Mouse (Mus musculus) erythroblast, embryonic 14.5 days (primary cell): ENCODE data around the gene Smchd1.

ENCODE experiments used
- GATA1 ChIP-seq: IDR thresholded peaks from 2 replicates; pipeline ENCODE4 v1.6.1; 2012; ENCODE audit warnings: low read length, inconsistent platforms, mixed read lengths
- TAL1 ChIP-seq: IDR thresholded peaks from 3 replicates; pipeline ENCODE4 v1.6.1; 2012; ENCODE audit warnings: low read length, inconsistent platforms, mixed read lengths

DNA sequence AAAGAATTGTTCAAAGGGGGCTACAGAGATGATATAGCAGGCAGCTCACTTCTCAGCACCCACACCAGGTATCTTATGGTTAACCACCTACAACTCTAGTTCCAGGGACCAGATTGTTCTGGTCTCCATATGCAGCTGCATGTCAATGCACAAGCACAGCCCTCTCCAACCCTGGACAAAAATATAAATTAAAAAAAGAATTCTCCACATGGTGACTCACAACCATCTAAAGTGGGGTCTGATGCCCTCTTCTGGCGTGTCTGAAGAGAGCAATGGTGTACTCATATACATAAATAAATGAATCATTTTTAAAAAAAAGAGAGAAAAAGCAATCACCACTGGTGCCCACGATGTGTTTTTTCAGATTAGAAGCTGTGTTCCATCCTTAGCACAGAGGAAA is 30.4 kb downstream of the Smchd1 start:
- TF ChIP-seq TAL1 (no peak), GATA1 (no peak)
